7 mouse cellular contexts compared by ENCODE assay signal in the genomic region with DNA sequence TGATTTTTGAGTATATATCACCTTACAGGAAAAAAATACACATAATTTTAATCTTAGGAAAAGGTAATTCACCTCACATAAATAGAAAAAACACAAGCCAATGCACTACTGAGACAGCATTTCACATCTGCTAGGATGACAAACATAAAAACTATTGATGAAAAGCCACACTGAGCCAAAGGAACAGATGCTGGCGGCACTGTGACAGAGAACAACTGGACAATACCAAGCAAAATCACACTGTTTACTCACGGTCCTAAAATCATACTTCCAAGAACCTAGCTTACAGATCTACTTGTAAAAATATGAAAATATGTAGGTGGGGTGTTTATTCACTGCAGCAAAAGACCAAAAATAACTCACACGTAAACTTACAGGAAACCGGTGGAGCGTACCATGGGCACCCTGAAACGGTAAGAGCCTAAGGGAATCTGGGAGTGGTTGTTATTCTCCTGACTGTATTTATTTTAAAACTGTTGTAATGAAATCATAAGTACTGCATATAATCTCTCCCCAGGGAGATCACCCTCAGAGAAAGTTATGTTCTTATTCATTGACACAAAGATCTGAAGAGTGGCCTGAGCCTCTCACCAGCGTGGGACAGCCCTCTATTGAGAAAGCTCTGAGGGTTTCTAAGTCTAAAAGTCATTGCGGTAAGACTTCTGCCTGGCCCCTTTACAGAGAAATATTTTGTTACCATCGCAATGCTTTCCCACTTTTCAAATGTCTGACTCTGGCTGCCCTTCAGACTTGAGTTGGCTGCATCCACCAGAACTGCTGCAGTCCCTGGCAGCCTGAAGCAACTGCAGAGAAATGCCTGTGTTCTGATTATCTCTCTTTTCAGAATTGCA. TPM values are rescaled to one million over a fixed set of nuclear protein-coding genes. Genes with fewer than 3 reads are reported as not detected.
DNase-seq lines count a peak whose midpoint lies in the region; ATAC-seq lines count a peak whose summit lies in the region.

No protein-coding gene starts in this region.

- no peaks in the 10 kb centered on the region for H3K4me1 ChIP-seq in liver, embryonic 12.5 days
- H3K4me1 ChIP-seq in kidney, embryonic 14.5 days (ENCODE audit: control insufficient read depth, insufficient read depth, low read length): no peaks in the 10 kb centered on the region

- H3K4me2 ChIP-seq in liver, embryonic 12.5 days: no peak overlapping the region
- H3K4me2 ChIP-seq in kidney, embryonic 14.5 days (replicated peaks; ENCODE audit: low read depth, low read length): no peak overlapping the region

- no peaks in the 10 kb centered on the region for H3K27me3 ChIP-seq in liver, embryonic 12.5 days (replicated peaks)
- no peaks in the 10 kb centered on the region for H3K27me3 ChIP-seq in kidney, embryonic 14.5 days (ENCODE audit: control insufficient read depth, insufficient read depth, low read length)

- H3K9me3 ChIP-seq in liver, embryonic 12.5 days (replicated peaks): no peaks in the 10 kb centered on the region
- H3K9me3 ChIP-seq in kidney, embryonic 14.5 days (ENCODE audit: control insufficient read depth, low read length): no peaks in the 10 kb centered on the region

- 71% methylated on average over 9 of the region's 9 CpGs for WGBS in liver, embryonic 12.5 days (ENCODE audit: insufficient replicate concordance)
- 67% methylated on average over 9 of the region's 9 CpGs for WGBS in kidney, embryonic 14.5 days

- H3K27ac ChIP-seq in liver, embryonic 12.5 days: no peak overlapping the region
- H3K27ac ChIP-seq in kidney, embryonic 14.5 days (ENCODE audit: low read depth, low read length): no peak overlapping the region

- ATAC-seq in megakaryocyte-erythroid progenitor cell, adult 5-6 weeks (replicated peaks; ENCODE audit: low FRiP score, low TSS enrichment, poor library complexity, severe bottlenecking): no peak
- no peak for ATAC-seq in liver, embryonic 12.5 days
- ATAC-seq in kidney, embryonic 14.5 days (ENCODE audit: low FRiP score, low TSS enrichment): no peak

- no peak overlapping the region for H3K9ac ChIP-seq in liver, embryonic 12.5 days
- no peak overlapping the region for H3K9ac ChIP-seq in kidney, embryonic 14.5 days (ENCODE audit: low read depth, low read length)

- DNase-seq in testis, postnatal 14 days (ENCODE audit: low spot score): peak; percentile 3
- no peak for DNase-seq in testis, postnatal 10 days (ENCODE audit: low spot score)
- peak; percentile 18 to 22 for DNase-seq in cerebellum, postnatal 10 days
- DNase-seq in heart, postnatal 4 days: peak; percentile 31

- H3K4me3 ChIP-seq in liver, embryonic 12.5 days: no peak overlapping the region
- no peak overlapping the region for H3K4me3 ChIP-seq in kidney, embryonic 14.5 days (ENCODE audit: low read length)

- no peaks in the 10 kb centered on the region for H3K36me3 ChIP-seq in liver, embryonic 12.5 days
- no peaks in the 10 kb centered on the region for H3K36me3 ChIP-seq in kidney, embryonic 14.5 days (ENCODE audit: control insufficient read depth, insufficient read depth, low read length)

RNA-seq across cellular contexts. Expression of gene Atp10a, which starts 29.4 kb away (rescaled TPM):
- total RNA-seq in heart, postnatal 4 days (2021): 1 to 10 TPM; 2.4 to 2.9 TPM
- total RNA-seq in megakaryocyte-erythroid progenitor cell, adult 5-6 weeks (2014; fragmentation: Nextera tagmentation): 0.81 and 2.2 TPM in 2 replicates
- 1.2 and 2.6 TPM in 2 replicates for total RNA-seq in megakaryocyte-erythroid progenitor cell, adult 5-6 weeks (2017)
- polyA plus RNA-seq in liver, embryonic 12.5 days (2016; fragmentation: Nextera tagmentation; extraction: Ambion mirVana): 1.8 and 2.0 TPM in 2 replicates
- 2.2 and 4.6 TPM in 2 replicates for polyA plus RNA-seq in kidney, embryonic 14.5 days (2014; fragmentation: Nextera tagmentation; extraction: Ambion mirVana)
